ENCODE assay signal across 7 mouse cellular contexts in the genomic region with DNA sequence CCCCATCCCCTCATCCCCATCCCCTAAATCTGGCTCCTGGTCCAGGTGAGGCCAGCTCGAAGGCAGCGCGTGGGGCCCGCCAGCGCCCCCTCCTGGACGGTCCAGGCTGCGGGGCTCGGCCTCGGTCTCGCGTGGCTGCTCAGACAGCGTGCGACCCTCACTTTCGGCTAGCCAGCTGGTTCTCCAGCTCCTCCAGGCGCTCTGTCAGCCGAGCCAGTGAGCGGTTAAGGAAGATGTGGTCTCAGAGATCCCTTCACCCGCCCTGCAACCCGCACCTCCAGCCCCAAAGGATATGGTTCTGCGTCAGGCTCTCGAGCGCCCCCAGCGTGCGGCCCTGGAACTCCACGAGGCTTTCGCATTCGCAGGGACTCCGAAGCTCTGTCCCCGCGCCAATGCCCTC. TPM values are rescaled to one million over a fixed set of nuclear protein-coding genes. Genes with fewer than 3 reads are reported as not detected.
DNase-seq lines count a peak whose midpoint lies in the region; ATAC-seq and TF ChIP-seq lines count a peak whose summit lies in the region.

No protein-coding gene starts in this region.

- ATAC-seq in erythroblast, adult 5-6 weeks (replicated peaks; ENCODE audit: low FRiP score, poor library complexity, severe bottlenecking), result peak; percentile 81
- no peak for ATAC-seq in heart, embryonic 11.5 days (replicated peaks; ENCODE audit: insufficient number of reproducible peaks, low FRiP score, low TSS enrichment)
- peak; percentile 75 for ATAC-seq in kidney, embryonic 15.5 days (replicated peaks; ENCODE audit: low FRiP score)

- peak; percentile 93 for TF ChIP-seq CTCF in bone marrow macrophage, adult 2 months (IDR thresholded peaks at IDR 0.05; ENCODE audit: low read depth, low read length)

- H3K27me3 ChIP-seq in heart, embryonic 11.5 days (ENCODE audit: control insufficient read depth, insufficient read depth, low read length), result peaks cover 43% of the 10 kb centered on the region
- H3K27me3 ChIP-seq in kidney, embryonic 15.5 days, result peaks cover 63% of the 10 kb centered on the region

- peak; percentile 76 for DNase-seq in liver
- peak; percentile 42 to 78 for DNase-seq in monocyte, adult 2 months (ENCODE audit: low read depth in 1 of 2, low spot score in 2 of 2)
- peak; percentile 69 to 86 for DNase-seq in spleen, postnatal 10 days (ENCODE audit: low spot score in 2 of 2)

- no peak overlapping the region for H3K27ac ChIP-seq in bone marrow macrophage, adult 2 months (ENCODE audit: insufficient read depth, low read depth, low read length)
- H3K27ac ChIP-seq in heart, embryonic 11.5 days (ENCODE audit: low read depth, low read length), result peak overlapping the region; percentile 35; the same call in 1 of the 2 replicates
- H3K27ac ChIP-seq in kidney, embryonic 15.5 days, result no peak overlapping the region

- H3K4me1 ChIP-seq in bone marrow macrophage, adult 2 months (ENCODE audit: control insufficient read depth, insufficient read depth, low read length), result no peaks in the 10 kb centered on the region
- no peaks in the 10 kb centered on the region for H3K4me1 ChIP-seq in heart, embryonic 11.5 days (ENCODE audit: control insufficient read depth, insufficient read depth, low read length)
- H3K4me1 ChIP-seq in kidney, embryonic 15.5 days, result peaks cover 27% of the 10 kb centered on the region

- no peaks in the 10 kb centered on the region for H3K9me3 ChIP-seq in heart, embryonic 11.5 days (replicated peaks; ENCODE audit: control insufficient read depth, low read length)
- no peaks in the 10 kb centered on the region for H3K9me3 ChIP-seq in kidney, embryonic 15.5 days (replicated peaks)

- H3K4me2 ChIP-seq in heart, embryonic 11.5 days, result peak overlapping the region; percentile 74
- peak overlapping the region; percentile 86 for H3K4me2 ChIP-seq in kidney, embryonic 15.5 days

- peak overlapping the region; percentile 65 for H3K9ac ChIP-seq in heart, embryonic 11.5 days (ENCODE audit: low read depth, low read length)
- 0 out of 2 replicates have a peak overlapping the region, but pooled peaks have one; percentile 29 for H3K9ac ChIP-seq in kidney, embryonic 15.5 days

- no peak for TF ChIP-seq POLR2A in bone marrow macrophage, adult 2 months (IDR thresholded peaks at IDR 0.05; ENCODE audit: borderline replicate concordance, low read depth, low read length)

- whole genome bisulfite sequencing in heart, embryonic 11.5 days (ENCODE audit: insufficient replicate concordance), result under 1% methylated on average over 30 of the region's 30 CpGs
- WGBS in kidney, embryonic 15.5 days, result 1% methylated on average over 30 of the region's 30 CpGs

- H3K36me3 ChIP-seq in heart, embryonic 11.5 days (ENCODE audit: control insufficient read depth, insufficient read depth, low read length), result no peaks in the 10 kb centered on the region
- H3K36me3 ChIP-seq in kidney, embryonic 15.5 days, result no peaks in the 10 kb centered on the region

- H3K4me3 ChIP-seq in bone marrow macrophage, adult 2 months (ENCODE audit: insufficient read depth, low read length), result peak overlapping the region; percentile 57
- peak overlapping the region; percentile 47 for H3K4me3 ChIP-seq in heart, embryonic 11.5 days (ENCODE audit: low read depth, low read length)
- H3K4me3 ChIP-seq in kidney, embryonic 15.5 days (replicated peaks), result peak overlapping the region; percentile 48

RNA-seq across cellular contexts. Expression of a gene that starts 0.6 kb away (rescaled TPM):
- 2.1 and 2.3 TPM in 2 replicates for polyA plus RNA-seq in bone marrow macrophage, adult 2 months (2012; ENCODE audit: insufficient read depth, insufficient read length, missing spikeins)
- 78.0 and 99.7 TPM in 2 replicates for total RNA-seq in erythroblast, adult 5-6 weeks (2015; ENCODE audit: low replicate concordance)
- total RNA-seq in erythroblast, adult 5-6 weeks (2017; ENCODE audit: low replicate concordance), result 6.9 and 12.7 TPM in 2 replicates
- 0.39 and 0.97 TPM in 2 replicates for polyA plus RNA-seq in heart, embryonic 11.5 days (2014; fragmentation: Nextera tagmentation; extraction: Ambion mirVana)
- polyA plus RNA-seq in kidney, embryonic 15.5 days (2015; fragmentation: Nextera tagmentation; extraction: Ambion mirVana), result 2.4 and 2.7 TPM in 2 replicates

RNA-seq across cellular contexts. Expression of a gene that starts 13.4 kb away (rescaled TPM):
- not detected in 2 replicates for polyA plus RNA-seq in bone marrow macrophage, adult 2 months (2012; ENCODE audit: insufficient read depth, insufficient read length, missing spikeins)
- total RNA-seq in erythroblast, adult 5-6 weeks (2015; ENCODE audit: low replicate concordance), result not detected in 2 replicates
- not detected in 2 replicates for total RNA-seq in erythroblast, adult 5-6 weeks (2017; ENCODE audit: low replicate concordance)
- polyA plus RNA-seq in heart, embryonic 11.5 days (2014; fragmentation: Nextera tagmentation; extraction: Ambion mirVana), result 0.06 and 0.19 TPM in 2 replicates
- polyA plus RNA-seq in kidney, embryonic 15.5 days (2015; fragmentation: Nextera tagmentation; extraction: Ambion mirVana), result 0.05 and 0.08 TPM in 2 replicates

RNA-seq across cellular contexts. Expression of a gene that starts 15.5 kb away (rescaled TPM):
- not detected in 2 replicates for polyA plus RNA-seq in bone marrow macrophage, adult 2 months (2012; ENCODE audit: insufficient read depth, insufficient read length, missing spikeins)
- not detected in 2 replicates for total RNA-seq in erythroblast, adult 5-6 weeks (2015; ENCODE audit: low replicate concordance)
- total RNA-seq in erythroblast, adult 5-6 weeks (2017; ENCODE audit: low replicate concordance), result not detected in 2 replicates
- polyA plus RNA-seq in heart, embryonic 11.5 days (2014; fragmentation: Nextera tagmentation; extraction: Ambion mirVana), result 0.34 and 0.77 TPM in 2 replicates
- polyA plus RNA-seq in kidney, embryonic 15.5 days (2015; fragmentation: Nextera tagmentation; extraction: Ambion mirVana), result 1.1 and 2.4 TPM in 2 replicates

RNA-seq across cellular contexts. Expression of a gene that starts 54.2 kb away (rescaled TPM):
- 125 and 132 TPM in 2 replicates for polyA plus RNA-seq in bone marrow macrophage, adult 2 months (2012; ENCODE audit: insufficient read depth, insufficient read length, missing spikeins)
- 0.38 and 0.42 TPM in 2 replicates for total RNA-seq in erythroblast, adult 5-6 weeks (2015; ENCODE audit: low replicate concordance)
- total RNA-seq in erythroblast, adult 5-6 weeks (2017; ENCODE audit: low replicate concordance), result 0.09 and 0.98 TPM in 2 replicates
- polyA plus RNA-seq in heart, embryonic 11.5 days (2014; fragmentation: Nextera tagmentation; extraction: Ambion mirVana), result 33.9 and 34.6 TPM in 2 replicates
- polyA plus RNA-seq in kidney, embryonic 15.5 days (2015; fragmentation: Nextera tagmentation; extraction: Ambion mirVana), result 149 and 161 TPM in 2 replicates

RNA-seq across cellular contexts. Expression of a gene that starts 57.0 kb away (rescaled TPM):
- not detected in 2 replicates for polyA plus RNA-seq in bone marrow macrophage, adult 2 months (2012; ENCODE audit: insufficient read depth, insufficient read length, missing spikeins)
- not detected in 2 replicates for total RNA-seq in erythroblast, adult 5-6 weeks (2015; ENCODE audit: low replicate concordance)
- not detected in 2 replicates for total RNA-seq in erythroblast, adult 5-6 weeks (2017; ENCODE audit: low replicate concordance)
- polyA plus RNA-seq in heart, embryonic 11.5 days (2014; fragmentation: Nextera tagmentation; extraction: Ambion mirVana), result not detected in 2 replicates
- not detected in 2 replicates for polyA plus RNA-seq in kidney, embryonic 15.5 days (2015; fragmentation: Nextera tagmentation; extraction: Ambion mirVana)
